Comparison of ENCODE assay signal across 11 mouse cellular contexts in the genomic region with DNA sequence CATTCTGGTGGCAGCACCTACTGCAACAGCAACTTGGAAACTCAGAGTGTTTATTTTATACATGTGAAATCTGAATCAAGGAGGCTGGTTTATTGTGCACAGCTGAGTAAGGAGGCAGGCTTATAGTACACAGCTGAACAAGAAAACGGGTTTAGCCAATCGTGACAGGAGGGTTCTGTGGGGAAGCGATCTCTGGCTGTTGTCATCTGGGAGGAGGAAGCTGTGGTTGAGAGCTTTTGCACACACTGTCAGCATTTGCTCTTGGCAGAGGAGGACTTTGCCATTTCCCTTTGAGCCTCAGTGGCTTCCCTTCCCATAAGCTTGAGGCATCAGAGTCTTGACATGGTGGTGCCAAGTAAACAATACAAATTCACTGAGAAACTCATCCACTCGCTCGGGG. TPM values are rescaled to one million over a fixed set of nuclear protein-coding genes. Genes with fewer than 3 reads are reported as not detected.
DNase-seq lines count a peak whose midpoint lies in the region; ATAC-seq and TF ChIP-seq lines count a peak whose summit lies in the region.
"Had no signal": no experiment of that assay in that cellular context is flagged by ENCODE, and none has a peak within 500 bp of the region (broad histone marks: within the 10 kb centered on the region; RNA-seq: fewer than 3 reads in every experiment).

No protein-coding gene starts in this region.

- ATAC-seq in heart, embryonic 16.5 days (replicated peaks; ENCODE audit: extremely low read depth, insufficient read depth, low FRiP score), result no peak
- no peak for ATAC-seq in heart, embryonic 12.5 days (ENCODE audit: insufficient number of reproducible peaks, low FRiP score)
- ATAC-seq in liver, embryonic 16.5 days (ENCODE audit: low read depth), result peak; percentile 35; the same call in 1 of the 2 replicates
- no peak for ATAC-seq in forebrain, postnatal 0 days
- ATAC-seq: Patski had no signal

- H3K9me3 ChIP-seq in heart, embryonic 16.5 days (replicated peaks; ENCODE audit: control insufficient read depth, low read length), result 0 out of 2 replicates have a peak, but pooled peaks cover 2% of the 10 kb centered on the region
- no peaks in the 10 kb centered on the region for H3K9me3 ChIP-seq in heart, embryonic 12.5 days (replicated peaks)
- no peaks in the 10 kb centered on the region for H3K9me3 ChIP-seq in liver, embryonic 16.5 days (replicated peaks; ENCODE audit: control insufficient read depth, low read length)
- no peaks in the 10 kb centered on the region for H3K9me3 ChIP-seq in forebrain, postnatal 0 days (ENCODE audit: low read length)
- H3K9me3 ChIP-seq: embryonic facial prominence, embryonic 15.5 days; heart, embryonic 13.5 days had no signal

- TF ChIP-seq CTCF in forebrain, postnatal 0 days (IDR thresholded peaks at IDR 0.05; ENCODE audit: low read depth), result no peak

- H3K27me3 ChIP-seq in heart, embryonic 16.5 days (ENCODE audit: control insufficient read depth, insufficient read depth, low read length), result no peaks in the 10 kb centered on the region
- no peaks in the 10 kb centered on the region for H3K27me3 ChIP-seq in heart, embryonic 12.5 days (replicated peaks)
- H3K27me3 ChIP-seq in liver, embryonic 16.5 days (ENCODE audit: control insufficient read depth, insufficient read depth, low read depth, low read length), result no peaks in the 10 kb centered on the region
- H3K27me3 ChIP-seq in forebrain, postnatal 0 days (ENCODE audit: insufficient read depth, low read length), result no peaks in the 10 kb centered on the region
- H3K27me3 ChIP-seq: embryonic facial prominence, embryonic 15.5 days; heart, embryonic 13.5 days; Patski had no signal

- WGBS in heart, embryonic 16.5 days, result 64% methylated on average over 5 of the region's 5 CpGs
- WGBS in heart, embryonic 12.5 days, result 65% methylated on average over 5 of the region's 5 CpGs
- WGBS in liver, embryonic 16.5 days (ENCODE audit: insufficient replicate concordance), result 19% methylated on average over 5 of the region's 5 CpGs
- WGBS in forebrain, postnatal 0 days, result 76% methylated on average over 5 of the region's 5 CpGs

- H3K4me3 ChIP-seq in heart, embryonic 16.5 days (ENCODE audit: low read length), result no peak overlapping the region
- H3K4me3 ChIP-seq in heart, embryonic 12.5 days, result no peak overlapping the region
- no peak overlapping the region for H3K4me3 ChIP-seq in liver, embryonic 16.5 days (ENCODE audit: low read depth, low read length)
- H3K4me3 ChIP-seq in forebrain, postnatal 0 days (ENCODE audit: low read depth, low read length), result no peak overlapping the region
- H3K4me3 ChIP-seq: embryonic facial prominence, embryonic 15.5 days; heart, embryonic 13.5 days had no signal

- H3K27ac ChIP-seq in heart, embryonic 16.5 days (ENCODE audit: low read length), result peak overlapping the region; percentile 16; the same call in 1 of the 2 replicates
- H3K27ac ChIP-seq in heart, embryonic 12.5 days (ENCODE audit: poor library complexity, severe bottlenecking), result no peak overlapping the region
- 0 out of 2 replicates have a peak overlapping the region, but pooled peaks have one; percentile 39 for H3K27ac ChIP-seq in liver, embryonic 16.5 days (ENCODE audit: low read length)
- H3K27ac ChIP-seq in forebrain, postnatal 0 days (ENCODE audit: low read depth, low read length), result no peak overlapping the region
- H3K27ac ChIP-seq: embryonic facial prominence, embryonic 15.5 days; heart, embryonic 13.5 days had no signal

- no peaks in the 10 kb centered on the region for H3K36me3 ChIP-seq in heart, embryonic 16.5 days (ENCODE audit: control insufficient read depth, insufficient read depth)
- H3K36me3 ChIP-seq in heart, embryonic 12.5 days, result no peaks in the 10 kb centered on the region
- H3K36me3 ChIP-seq in liver, embryonic 16.5 days (ENCODE audit: control insufficient read depth, insufficient read depth), result no peaks in the 10 kb centered on the region
- no peaks in the 10 kb centered on the region for H3K36me3 ChIP-seq in forebrain, postnatal 0 days (ENCODE audit: insufficient read depth)
- H3K36me3 ChIP-seq: embryonic facial prominence, embryonic 15.5 days; heart, embryonic 13.5 days had no signal

- H3K4me1 ChIP-seq in heart, embryonic 16.5 days (ENCODE audit: control insufficient read depth, insufficient read depth, low read length), result peaks cover 8% of the 10 kb centered on the region
- peaks cover 12% of the 10 kb centered on the region; the same call in 1 of the 2 replicates for H3K4me1 ChIP-seq in heart, embryonic 12.5 days (replicated peaks)
- H3K4me1 ChIP-seq in liver, embryonic 16.5 days (ENCODE audit: control insufficient read depth, low read depth, low read length), result no peaks in the 10 kb centered on the region
- H3K4me1 ChIP-seq in forebrain, postnatal 0 days (ENCODE audit: insufficient read depth), result no peaks in the 10 kb centered on the region

- DNase-seq in CD4-positive, CD25-positive, alpha-beta regulatory T cell, adult 2 months (ENCODE audit: low read depth, low spot score), result peak; percentile 51
- DNase-seq in skeletal muscle tissue, adult 2 months (ENCODE audit: low read depth, low spot score), result peak; percentile 46
- no peak for DNase-seq in forebrain, postnatal 0 days
- no peak for DNase-seq in right cerebral cortex, adult 2 months (ENCODE audit: low spot score in 2 of 2)
- DNase-seq in adrenal gland, adult 8-10 months, result no peak

- no peak overlapping the region for H3K9ac ChIP-seq in heart, embryonic 16.5 days (ENCODE audit: low read length)
- no peak overlapping the region for H3K9ac ChIP-seq in heart, embryonic 12.5 days
- no peak overlapping the region for H3K9ac ChIP-seq in liver, embryonic 16.5 days (ENCODE audit: low read depth, low read length)
- no peak overlapping the region for H3K9ac ChIP-seq in forebrain, postnatal 0 days
- H3K9ac ChIP-seq: embryonic facial prominence, embryonic 15.5 days; heart, embryonic 13.5 days had no signal

- H3K4me2 ChIP-seq in heart, embryonic 16.5 days (ENCODE audit: low read depth, low read length), result no peak overlapping the region
- H3K4me2 ChIP-seq in heart, embryonic 12.5 days, result no peak overlapping the region
- H3K4me2 ChIP-seq in liver, embryonic 16.5 days (ENCODE audit: low read depth, low read length), result no peak overlapping the region
- H3K4me2 ChIP-seq in forebrain, postnatal 0 days (ENCODE audit: low read depth), result no peak overlapping the region
- H3K4me2 ChIP-seq: embryonic facial prominence, embryonic 15.5 days; heart, embryonic 13.5 days had no signal

RNA-seq across cellular contexts. Expression of a gene that starts 11.0 kb away (rescaled TPM):
- polyA plus RNA-seq in heart, embryonic 16.5 days (2015; fragmentation: Nextera tagmentation; extraction: Ambion mirVana), result 33.5 and 37.7 TPM in 2 replicates
- 32.7 and 32.9 TPM in 2 replicates for polyA plus RNA-seq in heart, embryonic 12.5 days (2016; fragmentation: Nextera tagmentation; extraction: Ambion mirVana)
- polyA plus RNA-seq in liver, embryonic 16.5 days (2015; fragmentation: Nextera tagmentation; extraction: Ambion mirVana), result 15.4 and 15.9 TPM in 2 replicates
- total RNA-seq in forebrain, postnatal 0 days (2014; rRNA removed), result 21.0 and 23.1 TPM in 2 replicates
- polyA plus RNA-seq in forebrain, postnatal 0 days (2015; fragmentation: Nextera tagmentation; extraction: Ambion mirVana), result 69.4 and 89.9 TPM in 2 replicates
- 1 to 10 TPM; 2.0 to 6.3 (median 3.3) TPM for total RNA-seq in adrenal gland, adult 8-10 months (2022)

Comparison
In these comparisons a context has a peak if more than half of its experiments do, and no peak if none do; other contexts are left out.
1. H3K27ac ChIP-seq: peak in heart, embryonic 16.5 days (single experiment) and liver, embryonic 16.5 days (single experiment); none in heart, embryonic 12.5 days (single experiment) and forebrain, postnatal 0 days (single experiment).
2. DNase-seq: peak in CD4-positive, CD25-positive, alpha-beta regulatory T cell, adult 2 months (single experiment) and skeletal muscle tissue, adult 2 months (single experiment); none in forebrain, postnatal 0 days (single experiment), right cerebral cortex, adult 2 months (0 of 2) and adrenal gland, adult 8-10 months (single experiment).